Mouse (Mus musculus) hindbrain, embryonic 16.5 days (tissue): ENCODE measurements around the gene Rpl28. TPM values are rescaled to one million over a fixed set of nuclear protein-coding genes. Genes with fewer than 3 reads are reported as not detected.
A peak's percentile ranks its signal among the peaks of the same experiment; 100 is the strongest.
"Not testable (repeated sequence)": the region's sequence is repeated elsewhere in the genome, so short reads cannot be mapped to it uniquely, and the experiment has no call there.

Source experiments
- ATAC-seq: fragments of 200-750 bp; cut with Nextera tagmentation; 2 replicates; pipeline ENCODE4 v1.8.0; 2017; ENCODE audit warnings: moderate TSS enrichment, moderate library complexity
- H3K27ac ChIP-seq: fragments of 300-500 bp; sonication (generic); 2 replicates; pipeline ENCODE4 v1.5.1; 2014; ENCODE audit warnings: low read depth, mild to moderate bottlenecking, control low read depth, low read length, moderate library complexity
- H3K27me3 ChIP-seq: fragments of 300-500 bp; sonication (generic); replicated peaks from 2 replicates; pipeline ENCODE4 v1.6.1; 2014; ENCODE audit warnings: low read length; ENCODE audit not compliant: control insufficient read depth, insufficient read depth
- H3K36me3 ChIP-seq: fragments of 300-500 bp; sonication (generic); 2 replicates; pipeline ENCODE4 v1.6.1; 2014; ENCODE audit warnings: mild to moderate bottlenecking, low read length, moderate library complexity, mixed read lengths; ENCODE audit not compliant: control insufficient read depth, insufficient read depth
- H3K4me1 ChIP-seq: fragments of 300-500 bp; sonication (generic); 2 replicates; pipeline ENCODE4 v1.6.1; 2014; ENCODE audit warnings: low read depth, low read length; ENCODE audit not compliant: control insufficient read depth, insufficient read depth
- H3K4me2 ChIP-seq: fragments of 300-500 bp; sonication (generic); 2 replicates; pipeline ENCODE4 v1.6.1; 2014; ENCODE audit warnings: mild to moderate bottlenecking, low read length, control low read depth, moderate library complexity
- H3K4me3 ChIP-seq: fragments of 300-500 bp; sonication (generic); 2 replicates; pipeline ENCODE4 v1.5.1; 2014; ENCODE audit warnings: mild to moderate bottlenecking, low read length, control low read depth, moderate library complexity
- H3K9ac ChIP-seq: fragments of 300-500 bp; sonication (generic); 2 replicates; pipeline ENCODE4 v1.6.1; 2014; ENCODE audit warnings: low read depth, mild to moderate bottlenecking, control low read depth, low read length, moderate library complexity
- H3K9me3 ChIP-seq: fragments of 300-500 bp; sonication (generic); 2 replicates; pipeline ENCODE4 v1.6.1; 2014; ENCODE audit warnings: mild to moderate bottlenecking, low read length, moderate library complexity; ENCODE audit not compliant: control insufficient read depth
- WGBS: fragments of 180-500 bp; shearing (Covaris S2); extraction: QIAGEN DNeasy Blood & Tissue Kit; methylation state at CpG from one replicate; pipeline ENCODE4 v1.1.7; 2014; 5-methylcytosine and 5-hydroxymethylcytosine counted together
- polyA plus RNA-seq: library from polyadenylated mRNA; unstranded; fragments of >200 nt; fragmentation: Nextera tagmentation; extraction: Ambion mirVana; gene quantifications from 2 replicates; pipeline ENCODE4 v1.2.1, GENCODE M21; 2015

Rpl28 gene
- polyA plus RNA-seq, 1 experiment from 2014 or later, result 212 TPM

GRCm38 (mm10) chr7:4782130-4782529 is 10.5 kb upstream of the Rpl28 start:
- H3K4me1 ChIP-seq, result peaks cover 4% of the 10 kb centered on the region; the same call in 1 of the 2 replicates
- H3K9ac ChIP-seq, result no peak overlapping the region
- WGBS, result 61% methylated on average over 3 of the region's 3 CpGs
- H3K4me3 ChIP-seq, result no peak overlapping the region
- no peak overlapping the region for H3K27ac ChIP-seq
- H3K36me3 ChIP-seq, result no peaks in the 10 kb centered on the region
- no peak overlapping the region for H3K4me2 ChIP-seq
- H3K27me3 ChIP-seq, result peaks cover 25% of the 10 kb centered on the region
- ATAC-seq, result no peak
- H3K9me3 ChIP-seq, result no peaks in the 10 kb centered on the region

- Histone ChIP-seq H3K4me1 (no peaks in the 10 kb centered on the region), H3K4me2 (no peak within 1 kb of the TSS), H3K36me3 (no peaks in the 10 kb centered on the region), H3K27ac (no peak within 1 kb of the TSS), H3K9ac (no peak within 1 kb of the TSS), H3K27me3 (peaks cover 19% of the 10 kb centered on the region), H3K4me3 (no peak within 1 kb of the TSS), H3K9me3 (no peaks in the 10 kb centered on the region)
- 75% methylated on average over 2 of the region's 2 CpGs for WGBS
- no peak for ATAC-seq
These were observed 9.9 kb upstream of the Rpl28 start, which contains the start of the genes Il11 and Tmem190 for GRCm38 (mm10) chr7:4782759-4783158. TSS of gene Il11 (minus strand) at chr7:4782859. TSS of gene Tmem190 (plus strand) at chr7:4782937.

- WGBS, result 90% methylated on average over 14 of the region's 14 CpGs
- Histone ChIP-seq H3K9ac (no peak overlapping the region), H3K27ac (no peak overlapping the region), H3K4me1 (peaks cover 6% of the 10 kb centered on the region), H3K4me2 (no peak overlapping the region), H3K4me3 (no peak overlapping the region), H3K27me3 (peaks cover 8% of the 10 kb centered on the region), H3K9me3 (no peaks in the 10 kb centered on the region), H3K36me3 (no peaks in the 10 kb centered on the region)
- no peak for ATAC-seq
These were observed 8.9 kb upstream of the Rpl28 start for GRCm38 (mm10) chr7:4783667-4784268.

- Histone ChIP-seq H3K9ac (peak overlapping the region; percentile 87), H3K4me2 (peak overlapping the region; percentile 96), H3K27ac (peak overlapping the region; percentile 72), H3K36me3 (no peaks in the 10 kb centered on the region), H3K4me3 (peak overlapping the region; percentile 66), H3K27me3 (peaks cover 2% of the 10 kb centered on the region; the same call in 1 of the 2 replicates), H3K4me1 (peaks cover 13% of the 10 kb centered on the region), H3K9me3 (no peaks in the 10 kb centered on the region)
- peak; percentile 43 for ATAC-seq
- 3% methylated on average over 52 of the region's 64 CpGs for WGBS
These were observed 3.9 kb upstream of the Rpl28 start for GRCm38 (mm10) chr7:4788499-4789435.

- Histone ChIP-seq H3K27ac (peak within 1 kb of the TSS; percentile 72), H3K9me3 (no peaks in the 10 kb centered on the region), H3K36me3 (peaks cover 3% of the 10 kb centered on the region; the same call in 1 of the 2 replicates), H3K4me3 (peak within 1 kb of the TSS; percentile 66), H3K9ac (peak within 1 kb of the TSS; percentile 87), H3K4me2 (peak within 1 kb of the TSS; percentile 96), H3K27me3 (peaks cover 2% of the 10 kb centered on the region; the same call in 1 of the 2 replicates), H3K4me1 (peaks cover 17% of the 10 kb centered on the region)
- no peak for ATAC-seq
- 13% methylated on average over 21 of the region's 40 CpGs for whole genome bisulfite sequencing
These were observed 3.2 kb upstream of the Rpl28 start, which contains the start of gene Tmem238 for GRCm38 (mm10) chr7:4789436-4789935. TSS of gene Tmem238 (minus strand) at chr7:4789656.

GRCm38 (mm10) chr7:4793248-4793647 is 574 bp downstream of the Rpl28 start:
- H3K9ac ChIP-seq, result peak overlapping the region; percentile 92
- peak overlapping the region; percentile 89 for H3K27ac ChIP-seq
- H3K9me3 ChIP-seq, ATAC-seq, H3K27me3 ChIP-seq: not testable (repeated sequence)
- H3K4me1 ChIP-seq, result peaks cover 15% of the 10 kb centered on the region
- WGBS, result under 1% methylated on average over 31 of the region's 31 CpGs
- peak overlapping the region; percentile 75 for H3K4me3 ChIP-seq
- H3K4me2 ChIP-seq, result peak overlapping the region; percentile 91
- peaks cover 22% of the 10 kb centered on the region for H3K36me3 ChIP-seq

GRCm38 (mm10) chr7:4793674-4794073 is 1.0 kb downstream of the Rpl28 start:
- no peak for ATAC-seq
- Histone ChIP-seq H3K4me2 (peak overlapping the region; percentile 91), H3K4me3 (peak overlapping the region; percentile 75), H3K9me3 (no peaks in the 10 kb centered on the region), H3K27me3 (peaks cover 2% of the 10 kb centered on the region; the same call in 1 of the 2 replicates), H3K9ac (peak overlapping the region; percentile 92), H3K4me1 (peaks cover 11% of the 10 kb centered on the region), H3K27ac (no peak overlapping the region; the same call in 1 of the 2 replicates), H3K36me3 (peaks cover 22% of the 10 kb centered on the region)
- 42% methylated on average over 4 of the region's 4 CpGs for WGBS

- Histone ChIP-seq H3K36me3 (peaks cover 22% of the 10 kb centered on the region), H3K9me3 (no peaks in the 10 kb centered on the region), H3K4me1 (peaks cover 7% of the 10 kb centered on the region), H3K4me3 (no peak overlapping the region), H3K4me2 (no peak overlapping the region), H3K9ac (no peak overlapping the region), H3K27ac (no peak overlapping the region), H3K27me3 (peaks cover 2% of the 10 kb centered on the region; the same call in 1 of the 2 replicates)
- WGBS, result 84% methylated on average over 3 of the region's 3 CpGs
- no peak for ATAC-seq
These were observed 2.0 kb downstream of the Rpl28 start for GRCm38 (mm10) chr7:4794631-4795168.
